Mouse (Mus musculus): ENCODE results near the gene Hcrtr2. TPM values are rescaled to one million over a fixed set of nuclear protein-coding genes. Genes with fewer than 3 reads are reported as not detected.

Gene Hcrtr2
- not detected for polyA plus RNA-seq (2017; shearing (Covaris generic))

GRCm38 (mm10) chr9:76323756-76324155 lies at the start of gene Hcrtr2:
Hcrtr2 (minus strand) TSS chr9:76323856.

GRCm38 (mm10) chr9:76213557-76213956 lies 110.1 kb downstream of the Hcrtr2 start, which contains the start of gene Gfral:
Gfral (minus strand) TSS chr9:76213657.

Other genes starting within 250 kb of the Hcrtr2 start
- not detected for gene Gfral, start 110.2 kb downstream of the Hcrtr2 start, polyA plus RNA-seq (2017; shearing (Covaris generic))
- gene Fam83b, start 243.3 kb upstream of the Hcrtr2 start, polyA plus RNA-seq (2017; shearing (Covaris generic)) = not detected